Mouse (Mus musculus) heart, adult 2 months (tissue): ENCODE results near the gene Slc9a3r1.

Experiments
- CTCF ChIP-seq: fragments of 200-600 bp; IDR thresholded peaks from 2 replicates; pipeline ENCODE4 v1.8.1; 2022; ENCODE audit warnings: antibody characterized with exemption, mild to moderate bottlenecking, moderate library complexity
- EP300 ChIP-seq: fragments of 200-500 bp; IDR thresholded peaks from 2 replicates; pipeline ENCODE4 v1.6.1; 2011; ENCODE audit warnings: low read depth, low read length, control low read depth; ENCODE audit not compliant: insufficient read depth
- POLR2A ChIP-seq: fragments of 200-500 bp; IDR thresholded peaks from 2 replicates; pipeline ENCODE4 v1.6.1; 2011; ENCODE audit warnings: mild to moderate bottlenecking, low read depth, low read length, control low read depth; ENCODE audit not compliant: insufficient read depth

GRCm38 (mm10) chr11:115215123-115215522, 52.0 kb downstream of the Slc9a3r1 start:
- TF ChIP-seq POLR2A: no peak; the same call in 1 of the 2 replicates
- TF ChIP-seq CTCF: no peak
- no peak for TF ChIP-seq EP300
